Mouse (Mus musculus) MEL-GATA-1-ER (cell line): ENCODE results near the gene Cep63.

ENCODE experiments used
- DNase-seq: peaks from one replicate; pipeline ENCODE4 v3.0.0-alpha.2; 2012; ENCODE audit warnings: low read depth; ENCODE audit errors: extremely low read depth

The Cep63 gene

GRCm38 (mm10) chr9:102631589-102632147 lies 5.3 kb upstream of the Cep63 start:
- no peak for DNase-seq

DNA sequence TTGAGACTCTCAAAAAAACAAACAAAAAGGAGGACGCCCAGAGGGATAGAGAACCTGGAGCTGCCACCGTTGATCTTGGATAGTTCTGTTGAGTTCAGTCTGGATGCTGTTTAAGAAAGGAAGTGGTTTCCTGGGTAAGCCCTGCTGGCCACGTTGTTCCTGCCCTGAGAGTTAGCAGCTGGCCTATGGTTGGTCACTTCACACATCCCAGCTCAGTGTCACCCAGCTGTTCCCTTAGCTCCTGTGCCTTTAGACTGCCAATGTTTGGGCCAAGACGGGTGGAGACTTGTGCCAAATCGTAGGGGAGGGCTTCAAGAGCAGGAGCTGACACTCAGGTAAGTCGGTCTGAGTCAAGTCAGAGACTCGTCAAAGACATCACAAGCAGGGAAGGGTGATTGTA lies 2.7 kb upstream of the Cep63 start:
- no peak for DNase-seq

DNA sequence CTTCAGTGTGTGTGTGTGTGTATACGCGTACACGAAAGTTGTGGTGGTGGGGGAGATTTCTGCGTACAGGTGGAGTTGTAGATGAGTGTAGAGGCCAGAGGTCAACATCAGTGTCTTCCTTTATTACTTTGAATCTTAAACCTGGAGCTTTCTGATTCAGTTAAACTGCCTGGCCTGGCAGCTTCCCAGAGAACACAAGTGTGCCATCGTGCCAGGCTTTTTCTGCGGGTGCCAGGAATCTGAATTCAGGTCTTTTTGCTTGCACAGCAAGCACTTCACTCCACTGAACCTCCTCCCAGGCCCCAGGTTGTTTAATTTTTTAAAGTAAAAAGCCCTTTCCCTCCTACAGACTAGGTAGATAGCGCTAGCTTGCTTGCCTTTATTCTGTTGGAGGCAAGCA lies 1.1 kb upstream of the Cep63 start:
- no peak for DNase-seq

GRCm38 (mm10) chr9:102626839-102627225 lies 498 bp upstream of the Cep63 start:
- DNase-seq, result no peak

- peak; percentile 43 for DNase-seq
Observed at GRCm38 (mm10) chr9:102625401-102625982, 842 bp downstream of the Cep63 start.

DNA sequence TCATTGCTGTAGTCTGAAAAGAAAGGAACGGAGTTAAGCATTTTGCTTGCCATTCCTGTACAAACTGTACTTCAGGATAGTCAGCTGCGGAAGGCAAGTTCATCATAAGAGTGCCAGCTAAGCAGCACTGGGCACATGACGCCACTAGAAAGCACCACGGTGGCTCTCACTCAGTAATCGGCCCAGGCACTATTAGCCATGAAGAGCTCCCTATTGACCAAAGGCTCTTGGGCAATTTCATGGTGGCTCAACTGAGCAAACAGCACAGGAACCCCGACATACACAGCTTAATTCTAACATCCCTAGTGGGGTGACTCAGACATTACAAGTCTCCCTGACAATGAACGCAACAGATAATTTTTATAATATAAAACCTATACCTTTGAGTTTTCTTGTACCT lies 2.8 kb downstream of the Cep63 start:
- DNase-seq, result no peak

- no peak for DNase-seq
Observed at GRCm38 (mm10) chr9:102622876-102623275, 3.5 kb downstream of the Cep63 start.

DNA sequence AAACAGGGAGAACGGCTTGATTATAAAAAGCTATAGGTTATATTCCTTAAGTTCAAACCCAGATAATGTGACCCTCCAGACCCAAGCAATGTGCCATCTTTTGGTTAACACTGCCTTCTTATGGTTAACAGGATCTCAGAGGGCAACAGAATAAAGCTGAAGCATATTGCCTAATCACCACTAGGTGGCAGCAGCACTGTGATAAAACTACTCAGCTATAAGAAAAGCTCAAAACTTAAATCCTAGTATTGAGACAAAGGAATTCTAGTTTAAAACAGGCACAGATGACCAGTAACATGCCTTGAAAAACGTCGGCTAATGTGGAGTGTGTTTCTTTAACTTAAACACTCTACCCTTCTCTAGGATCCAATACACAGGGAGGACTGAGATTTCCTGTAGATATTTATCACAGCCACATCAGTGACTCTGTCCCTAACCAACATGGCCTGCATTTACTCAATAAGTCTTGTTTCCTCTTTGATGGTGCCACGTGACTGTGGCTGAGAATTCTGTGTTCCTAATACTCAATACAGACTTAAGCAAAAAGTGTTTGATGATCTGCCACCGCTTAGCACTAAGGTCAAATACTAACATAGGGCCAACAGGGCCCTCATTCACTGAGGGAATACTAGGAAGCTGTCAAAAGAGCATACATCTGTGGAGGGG lies 4.0 kb downstream of the Cep63 start:
- peak; percentile 67 for DNase-seq

DNA sequence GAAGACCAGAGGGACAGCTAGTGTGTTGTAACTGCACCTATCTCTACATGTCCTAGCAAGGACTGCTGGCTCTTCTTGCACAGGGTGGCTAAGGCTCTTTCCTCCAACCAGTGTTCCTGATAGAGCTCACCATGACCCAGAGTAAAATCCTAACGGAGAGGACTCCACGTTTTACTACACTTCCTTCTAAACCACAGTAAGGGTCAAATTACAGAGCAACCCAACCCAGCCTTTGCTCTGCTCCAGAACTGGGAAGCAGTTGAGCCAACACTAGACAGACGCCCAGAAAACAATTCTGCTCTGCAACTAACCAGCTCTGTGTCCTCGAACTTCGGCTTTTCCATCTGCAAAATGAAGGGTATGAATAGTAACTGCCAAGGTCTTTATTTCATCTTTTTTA lies 4.9 kb downstream of the Cep63 start:
- no peak for DNase-seq

DNA sequence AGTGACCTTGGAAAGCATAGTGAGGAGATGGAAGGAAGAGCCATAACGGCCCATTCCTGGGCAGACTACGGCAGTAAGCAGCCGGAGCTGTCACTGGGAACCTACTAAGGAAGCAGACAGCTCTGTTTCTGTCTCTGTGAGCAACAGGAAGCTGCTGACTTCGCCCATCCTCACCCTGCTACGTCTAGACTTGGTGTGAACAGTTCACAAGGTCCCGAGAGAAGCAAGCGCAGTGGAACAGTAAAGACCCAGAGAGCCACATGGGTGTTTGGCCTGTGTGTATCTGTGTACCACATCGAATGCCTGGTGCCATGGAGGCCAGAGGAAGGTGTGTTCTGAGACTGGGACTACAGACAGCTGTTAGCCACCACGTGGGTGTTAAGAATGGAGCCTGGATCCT lies 10.1 kb downstream of the Cep63 start:
- no peak for DNase-seq

- DNase-seq, result no peak
Observed at GRCm38 (mm10) chr9:102615071-102615470, 11.3 kb downstream of the Cep63 start.

DNA sequence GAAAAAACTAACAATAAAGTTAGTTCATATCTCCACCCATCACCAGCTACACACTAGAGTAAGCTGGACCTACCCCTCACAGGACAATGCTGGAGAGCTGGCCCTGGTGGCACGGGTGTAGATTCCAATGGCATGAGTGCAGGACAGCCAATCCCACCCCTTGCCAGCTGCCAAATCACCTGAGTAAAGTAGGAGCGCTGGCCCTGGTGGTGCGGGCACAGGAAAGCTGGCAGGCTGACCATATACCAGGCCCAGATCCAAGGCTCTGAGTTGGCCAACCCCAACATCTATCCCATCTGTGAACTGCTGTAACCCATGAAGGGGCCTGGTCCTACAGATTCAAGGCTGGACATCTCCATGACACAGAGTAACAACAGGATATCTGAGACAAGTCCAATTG lies 17.1 kb downstream of the Cep63 start:
- no peak for DNase-seq

- DNase-seq, result no peak
Observed at GRCm38 (mm10) chr9:102607471-102607870, 18.9 kb downstream of the Cep63 start.

GRCm38 (mm10) chr9:102605162-102605561 lies 21.2 kb downstream of the Cep63 start:
- DNase-seq, result no peak

DNA sequence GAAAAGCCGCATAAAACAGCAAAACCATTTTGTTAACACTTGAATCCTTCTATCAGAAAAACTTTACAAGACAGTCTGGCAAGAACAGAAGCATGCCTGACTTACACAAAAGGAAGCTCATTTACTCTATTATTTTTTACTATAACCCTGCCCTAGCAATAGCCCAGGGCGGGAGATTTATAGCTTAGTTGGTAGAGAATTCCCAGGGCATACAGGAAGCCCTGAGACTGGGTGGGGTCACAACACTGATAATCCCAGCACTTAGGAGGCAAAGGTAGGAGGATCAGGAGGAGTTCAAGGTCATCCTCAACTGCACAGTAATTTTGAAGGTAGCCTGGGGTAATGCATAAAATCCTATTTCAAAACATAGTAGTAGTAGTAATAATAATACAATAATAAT lies 24.7 kb downstream of the Cep63 start:
- DNase-seq, result no peak

- no peak for DNase-seq
Observed at GRCm38 (mm10) chr9:102601187-102601586, 25.1 kb downstream of the Cep63 start.

DNA sequence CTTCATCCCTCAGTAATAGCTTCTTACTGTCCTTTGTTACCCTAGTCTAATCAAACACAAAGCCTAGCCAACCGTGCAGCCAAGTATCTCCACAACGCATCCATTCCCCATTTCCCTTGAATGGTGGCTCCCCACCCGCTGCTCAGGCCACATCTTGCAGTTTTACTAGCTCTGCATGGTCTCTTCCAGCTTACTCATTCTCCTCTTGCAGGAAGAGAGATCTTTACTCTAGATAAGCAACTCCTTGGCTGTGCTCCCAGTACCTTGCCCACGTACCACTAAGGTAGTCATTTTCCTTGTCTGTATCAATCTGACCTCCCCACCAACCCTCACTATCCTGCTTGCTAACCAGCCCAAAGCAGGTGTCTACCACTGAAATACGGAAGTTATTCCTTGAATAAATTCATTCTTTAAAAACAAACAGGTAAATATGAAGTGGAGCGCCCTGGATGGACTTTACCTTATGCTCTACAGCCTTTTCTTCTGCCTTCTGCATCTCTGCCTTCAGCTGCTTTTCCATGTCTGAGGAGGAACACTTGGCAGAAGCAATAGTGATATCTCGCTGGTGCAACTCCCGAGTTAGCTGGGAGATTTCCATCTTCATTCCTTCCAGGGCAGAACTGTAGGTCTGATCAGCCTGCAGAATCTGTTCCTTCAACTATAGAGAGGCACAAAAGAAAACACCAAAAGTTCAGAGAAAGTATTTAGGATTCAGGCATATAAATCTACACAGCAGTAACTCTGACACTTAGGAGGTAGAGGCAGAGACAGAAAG lies 30.5 kb downstream of the Cep63 start:
- no peak for DNase-seq

GRCm38 (mm10) chr9:102594667-102595393 lies 31.5 kb downstream of the Cep63 start:
- DNase-seq, result no peak

GRCm38 (mm10) chr9:102587347-102587746 lies 39.0 kb downstream of the Cep63 start:
- no peak for DNase-seq

DNA sequence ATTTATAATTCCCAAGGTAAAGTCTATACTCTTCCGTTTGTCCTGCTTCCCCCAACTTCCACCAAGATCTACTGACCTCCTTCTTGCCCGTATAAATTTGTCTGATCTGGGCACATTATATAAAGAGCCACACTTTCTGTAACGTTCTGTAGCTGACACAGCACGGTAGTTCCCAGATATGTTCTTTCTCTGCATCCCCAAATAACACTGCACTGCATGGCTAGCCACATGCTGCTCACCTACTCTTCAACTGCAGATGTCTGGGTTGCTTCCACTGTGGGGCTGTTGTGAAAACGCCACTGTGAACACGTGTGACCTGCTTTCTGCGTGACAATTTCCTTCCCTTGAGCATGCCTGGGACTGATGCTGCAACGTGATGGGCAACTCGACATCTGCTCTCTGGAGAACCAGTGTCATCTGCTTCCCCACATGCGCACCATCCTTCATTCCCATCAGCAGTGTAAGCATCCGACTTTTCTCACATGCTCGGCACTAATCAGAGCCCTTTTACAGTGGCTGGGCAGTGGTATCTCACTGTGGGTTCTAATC lies 44.3 kb downstream of the Cep63 start:
- no peak for DNase-seq

DNA sequence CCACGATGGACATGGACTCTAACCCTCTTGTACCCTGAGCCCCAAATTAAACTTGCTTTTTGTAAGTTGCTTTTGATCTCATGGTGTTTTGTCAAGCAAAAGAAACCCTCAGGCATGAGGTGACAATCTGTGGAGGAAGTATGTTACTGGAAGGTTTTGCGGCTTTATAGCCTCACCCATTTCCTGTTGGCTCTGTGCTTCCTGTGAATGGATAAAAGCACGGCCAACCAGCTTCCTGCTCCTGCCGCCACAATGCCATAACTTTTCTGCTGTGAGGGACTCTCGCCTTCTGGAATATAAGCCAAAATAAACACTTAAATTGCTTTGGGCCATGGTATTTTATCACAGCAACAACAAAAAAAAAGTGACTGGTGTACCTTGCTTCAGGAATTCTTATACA lies 48.9 kb downstream of the Cep63 start:
- peak; percentile 59 for DNase-seq
